Mouse (Mus musculus): ENCODE results near the gene Gm9857.

- TF ChIP-seq CTCF (IDR thresholded peaks at IDR 0.05; ENCODE audit: control insufficient read depth, insufficient read depth, insufficient read length) (no peak), USF1 (IDR thresholded peaks at IDR 0.05; ENCODE audit: low read depth) (no peak), MAX (IDR thresholded peaks at IDR 0.05) (no peak), MYOG (IDR thresholded peaks at IDR 0.05; ENCODE audit: control insufficient read depth, extremely low read depth, insufficient read length) (no peak), CEBPB (IDR thresholded peaks at IDR 0.05; ENCODE audit: low read depth) (no peak), FOSL1 (IDR thresholded peaks at IDR 0.05; ENCODE audit: insufficient read depth, low read length, poor library complexity, severe bottlenecking) (no peak), MYOD1 (IDR thresholded peaks at IDR 0.05; ENCODE audit: control insufficient read depth, insufficient read length, low read depth) (no peak)
Observed at GRCm38 (mm10) chr3:108911548-108912413, 28.5 kb downstream of the Gm9857 start, which contains the start of gene Prpf38b.

Measured in C2C12 (cell line).